Mouse (Mus musculus) heart, adult 8-10 months (tissue): ENCODE results near the gene Evi5. TPM values are rescaled to one million over a fixed set of nuclear protein-coding genes. Genes with fewer than 3 reads are reported as not detected.

Experiments used
- DNase-seq: peaks from one replicate; pipeline ENCODE4 v3.0.0; 2022; ENCODE audit warnings: low spot score
- total RNA-seq, 4 experiments: library from RNA; stranded (reverse); gene quantifications; 2 replicates each; pipeline ENCODE4 v1.2.4; 2022

Evi5 gene
- total RNA-seq, 4 experiments from 2014 or later = 16.6 to 21.1 (median 19.0) TPM

- DNase-seq = no peak
Observed at GRCm38 (mm10) chr5:107873330-107873729, 1.6 kb downstream of the Evi5 start.

- no peak for DNase-seq
Observed at GRCm38 (mm10) chr5:107869701-107870100, 5.2 kb downstream of the Evi5 start.

GRCm38 (mm10) chr5:107868905-107869424 is 5.9 kb downstream of the Evi5 start:
- DNase-seq = peak; percentile 93

GRCm38 (mm10) chr5:107867970-107868904 is 6.7 kb downstream of the Evi5 start:
- peak; percentile 54 for DNase-seq

GRCm38 (mm10) chr5:107866127-107867126 is 8.5 kb downstream of the Evi5 start:
- DNase-seq = peak; percentile 49

- DNase-seq = no peak
Observed at GRCm38 (mm10) chr5:107863971-107864370, 10.9 kb downstream of the Evi5 start.

GRCm38 (mm10) chr5:107858963-107859362 is 15.9 kb downstream of the Evi5 start:
- DNase-seq = no peak

GRCm38 (mm10) chr5:107855546-107855945 is 19.4 kb downstream of the Evi5 start:
- DNase-seq = no peak

- no peak for DNase-seq
Observed at GRCm38 (mm10) chr5:107854556-107854955, 20.4 kb downstream of the Evi5 start.

- peak; percentile 55 for DNase-seq
Observed at GRCm38 (mm10) chr5:107853807-107854206, 21.1 kb downstream of the Evi5 start.

GRCm38 (mm10) chr5:107848964-107849363 is 25.9 kb downstream of the Evi5 start:
- DNase-seq = no peak

GRCm38 (mm10) chr5:107847817-107848216 is 27.1 kb downstream of the Evi5 start:
- no peak for DNase-seq

- DNase-seq = peak; percentile 67
Observed at GRCm38 (mm10) chr5:107847349-107847748, 27.6 kb downstream of the Evi5 start.

- no peak for DNase-seq
Observed at GRCm38 (mm10) chr5:107840549-107841238, 34.2 kb downstream of the Evi5 start.

- DNase-seq = peak; percentile 34
Observed at GRCm38 (mm10) chr5:107838891-107839644, 35.8 kb downstream of the Evi5 start.

GRCm38 (mm10) chr5:107834287-107834686 is 40.6 kb downstream of the Evi5 start:
- DNase-seq = no peak

GRCm38 (mm10) chr5:107831351-107831750 is 43.6 kb downstream of the Evi5 start:
- no peak for DNase-seq

- no peak for DNase-seq
Observed at GRCm38 (mm10) chr5:107829998-107830560, 44.8 kb downstream of the Evi5 start, which contains the start of gene Ube2d2b. Gene Ube2d2b, plus strand, starts transcription at chr5:107830099.

GRCm38 (mm10) chr5:107822521-107822920 is 52.4 kb downstream of the Evi5 start:
- DNase-seq = no peak

- DNase-seq = no peak
Observed at GRCm38 (mm10) chr5:107814651-107815050, 60.3 kb downstream of the Evi5 start.
